Mouse (Mus musculus) myocyte (in vitro differentiated cells): ENCODE measurements around the gene Hao1. TPM values are rescaled to one million over a fixed set of nuclear protein-coding genes. Genes with fewer than 3 reads are reported as not detected.

Experiments
- H3K27me3 ChIP-seq: one replicate; pipeline ENCODE4 v1.6.1; 2011; ENCODE audit not compliant: control insufficient read depth, insufficient read depth, insufficient read length
- H3K36me3 ChIP-seq: one replicate; pipeline ENCODE4 v1.6.1; 2011; ENCODE audit not compliant: control insufficient read depth, insufficient read depth
- H3K4me2 ChIP-seq: one replicate; pipeline ENCODE4 v1.6.1; 2011; ENCODE audit warnings: low read depth, control low read depth
- H3K4me3 ChIP-seq: one replicate; pipeline ENCODE4 v1.5.1; 2011; ENCODE audit warnings: mild to moderate bottlenecking, control low read depth, moderate library complexity
- H3K79me2 ChIP-seq: one replicate; pipeline ENCODE4 v1.6.1; 2011; ENCODE audit not compliant: control insufficient read depth, insufficient read depth
- H3ac ChIP-seq: one replicate; pipeline ENCODE4 v1.6.1; 2011; ENCODE audit not compliant: control insufficient read depth, insufficient read length
- E2F4 ChIP-seq: IDR thresholded peaks from one replicate; pipeline ENCODE4 v1.6.1; 2011; ENCODE audit warnings: mild to moderate bottlenecking, control low read depth, moderate library complexity; ENCODE audit not compliant: insufficient read depth
- MAX ChIP-seq: IDR thresholded peaks from one replicate; pipeline ENCODE4 v1.6.1; 2011; ENCODE audit warnings: low read depth, mild to moderate bottlenecking, control low read depth
- POLR2AphosphoS2 ChIP-seq: IDR thresholded peaks from one replicate; pipeline ENCODE4 v1.6.1; 2011; ENCODE audit warnings: low read depth, control low read depth; ENCODE audit not compliant: insufficient read length
- REST ChIP-seq: IDR thresholded peaks from one replicate; pipeline ENCODE4 v1.6.1; 2011; ENCODE audit warnings: mild to moderate bottlenecking, control low read depth, moderate library complexity; ENCODE audit not compliant: insufficient read depth, insufficient read length
- SRF ChIP-seq: IDR thresholded peaks from one replicate; pipeline ENCODE4 v1.6.1; 2011; ENCODE audit warnings: low read depth; ENCODE audit not compliant: control insufficient read depth, insufficient read length
- TCF3 ChIP-seq: IDR thresholded peaks from one replicate; pipeline ENCODE4 v1.6.1; 2011; ENCODE audit warnings: low read depth, control low read depth; ENCODE audit not compliant: insufficient read length
- USF1 ChIP-seq: IDR thresholded peaks from one replicate; pipeline ENCODE4 v1.6.1; 2011; ENCODE audit warnings: low read depth, mild to moderate bottlenecking, control low read depth, moderate library complexity
- polyA plus RNA-seq: library from polyadenylated mRNA; unstranded; fragments of >200 nt; fragmentation: generic; extraction: Trizol; gene quantifications from one replicate; pipeline ENCODE4 v1.2.1, GENCODE M21; 2012; ENCODE audit warnings: missing spikeins

Hao1 gene
- polyA plus RNA-seq, 1 experiment: 0.13 TPM

GRCm38 (mm10) chr2:134460831-134461230 lies 93.3 kb downstream of the Hao1 start:
- Histone ChIP-seq H3K4me2 (peak overlapping the region; percentile 45), H3K36me3 (no peaks in the 10 kb centered on the region), H3K79me2 (no peaks in the 10 kb centered on the region), H3K4me3 (no peak overlapping the region), H3ac (no peak overlapping the region), H3K27me3 (no peaks in the 10 kb centered on the region)
- TF ChIP-seq USF1: no peak
- TF ChIP-seq E2F4: no peak
- TF ChIP-seq REST: no peak
- no peak for TF ChIP-seq TCF3

DNA sequence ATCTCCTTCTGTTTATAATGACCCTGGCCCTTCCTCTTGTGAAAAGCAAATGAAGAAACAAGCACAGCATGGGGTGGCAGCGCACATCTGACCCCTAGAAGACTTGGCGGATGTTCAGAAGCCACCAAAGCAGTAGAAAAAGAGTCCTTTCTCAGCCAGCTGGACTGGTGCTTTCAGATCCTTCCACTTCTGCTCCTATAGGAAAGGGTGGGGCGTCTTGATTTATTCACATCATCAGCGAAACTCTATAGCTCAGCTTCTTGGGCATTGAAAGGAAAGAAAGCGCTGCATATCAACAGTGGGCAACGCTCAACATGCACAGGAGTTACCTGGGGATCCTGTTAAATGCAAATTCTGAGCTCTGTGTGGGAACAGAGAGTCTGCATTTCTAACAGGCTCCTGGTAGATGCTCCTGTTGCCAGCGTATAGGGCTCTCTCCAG lies 98.1 kb downstream of the Hao1 start:
- H3K4me3 ChIP-seq: no peak overlapping the region
- no peaks in the 10 kb centered on the region for H3K36me3 ChIP-seq
- H3ac ChIP-seq: no peak overlapping the region
- H3K4me2 ChIP-seq: no peak overlapping the region
- H3K79me2 ChIP-seq: no peaks in the 10 kb centered on the region
- TF ChIP-seq SRF: no peak
- no peaks in the 10 kb centered on the region for H3K27me3 ChIP-seq

DNA sequence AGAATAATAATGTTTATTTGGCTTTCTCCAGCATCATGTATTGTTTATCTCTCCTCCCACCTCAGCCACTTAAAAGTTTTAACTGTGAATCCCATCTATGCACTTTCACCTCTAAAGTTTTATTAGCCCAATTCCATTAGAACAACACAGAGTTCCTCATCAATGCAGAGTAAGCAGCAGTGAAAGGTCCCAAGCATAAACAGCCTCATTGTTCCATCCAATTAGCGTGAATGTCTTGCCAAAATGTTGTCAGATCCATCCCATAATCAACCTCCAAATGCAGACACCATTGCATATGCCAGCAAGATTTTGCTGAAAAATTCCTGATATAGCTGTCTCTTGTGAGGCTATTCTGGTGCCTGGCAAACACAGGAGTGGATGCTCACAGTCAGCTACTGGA lies 101.4 kb downstream of the Hao1 start:
- no peaks in the 10 kb centered on the region for H3K36me3 ChIP-seq
- no peaks in the 10 kb centered on the region for H3K27me3 ChIP-seq
- H3K4me2 ChIP-seq: no peak overlapping the region
- H3ac ChIP-seq: no peak overlapping the region
- no peaks in the 10 kb centered on the region for H3K79me2 ChIP-seq
- no peak overlapping the region for H3K4me3 ChIP-seq
- no peak for TF ChIP-seq TCF3
- TF ChIP-seq POLR2AphosphoS2: no peak
- TF ChIP-seq REST: no peak

DNA sequence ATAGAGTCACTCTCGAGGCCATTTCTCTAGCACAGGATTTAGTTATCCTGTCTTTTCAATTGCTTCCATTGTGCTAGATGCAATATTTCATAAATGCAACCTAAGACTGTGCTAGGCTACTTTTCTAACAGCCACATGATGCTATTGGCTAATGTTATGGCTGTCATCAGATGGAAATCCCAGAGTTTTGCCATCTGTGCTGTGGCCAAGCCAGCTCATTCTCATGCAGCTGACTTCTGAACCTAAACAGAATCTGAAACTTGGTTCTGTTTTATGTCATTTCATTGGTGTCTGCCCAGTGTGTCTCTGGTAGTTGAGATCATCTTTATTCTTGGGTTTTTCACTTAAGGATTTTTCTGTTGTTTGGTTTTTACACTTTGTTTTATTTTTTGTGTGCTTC lies 103.2 kb downstream of the Hao1 start:
- no peaks in the 10 kb centered on the region for H3K36me3 ChIP-seq
- no peaks in the 10 kb centered on the region for H3K27me3 ChIP-seq
- no peak overlapping the region for H3ac ChIP-seq
- TF ChIP-seq MAX (no peak), REST (no peak), USF1 (no peak)
- no peaks in the 10 kb centered on the region for H3K79me2 ChIP-seq
- no peak overlapping the region for H3K4me2 ChIP-seq
- no peak overlapping the region for H3K4me3 ChIP-seq

Other genes with a start within 250 kb of the Hao1 start
- gene Tmx4, start 89.8 kb upstream of the Hao1 start, polyA plus RNA-seq: 9.5 TPM
- 0.76 TPM for gene Plcb1, start 231.7 kb upstream of the Hao1 start, polyA plus RNA-seq